Mouse (Mus musculus) embryonic facial prominence, embryonic 14.5 days (tissue): Measurements from ENCODE around the gene Tango6. TPM values are rescaled to one million over a fixed set of nuclear protein-coding genes. Genes with fewer than 3 reads are reported as not detected.

Source experiments
- ATAC-seq: fragments of 200-750 bp; cut with Nextera tagmentation; 2 replicates; pipeline ENCODE4 v1.8.0; 2017; ENCODE audit warnings: low read depth, moderate number of reproducible peaks, moderate TSS enrichment
- DNase-seq: peaks from one replicate; pipeline ENCODE4 v3.0.0-alpha.2; 2015; ENCODE audit warnings: low spot score
- H3K27ac ChIP-seq: fragments of 300-500 bp; sonication (generic); replicated peaks from 2 replicates; pipeline ENCODE4 v1.5.1; 2014; ENCODE audit warnings: low read depth, mild to moderate bottlenecking, low read length, moderate library complexity
- H3K27me3 ChIP-seq: fragments of 300-500 bp; sonication (generic); replicated peaks from 2 replicates; pipeline ENCODE4 v1.6.1; 2014; ENCODE audit warnings: low read length; ENCODE audit not compliant: control insufficient read depth, insufficient read depth
- H3K36me3 ChIP-seq: fragments of 300-500 bp; sonication (generic); 2 replicates; pipeline ENCODE4 v1.6.1; 2014; ENCODE audit warnings: low read length, mixed read lengths; ENCODE audit not compliant: control insufficient read depth, insufficient read depth
- H3K4me1 ChIP-seq: fragments of 300-500 bp; sonication (generic); 2 replicates; pipeline ENCODE4 v1.6.1; 2014; ENCODE audit warnings: antibody characterized with exemption, low read length; ENCODE audit not compliant: control insufficient read depth, insufficient read depth
- H3K4me2 ChIP-seq: fragments of 300-500 bp; sonication (generic); 2 replicates; pipeline ENCODE4 v1.6.1; 2014; ENCODE audit warnings: low read depth, mild to moderate bottlenecking, low read length, moderate library complexity, mixed read lengths
- H3K4me3 ChIP-seq: fragments of 300-500 bp; sonication (generic); 2 replicates; pipeline ENCODE4 v1.5.1; 2014; ENCODE audit warnings: low read depth, mild to moderate bottlenecking, low read length
- H3K9ac ChIP-seq: fragments of 300-500 bp; sonication (generic); 2 replicates; pipeline ENCODE4 v1.6.1; 2014; ENCODE audit warnings: low read depth, mild to moderate bottlenecking, low read length, moderate library complexity, mixed read lengths
- H3K9me3 ChIP-seq: fragments of 300-500 bp; sonication (generic); 2 replicates; pipeline ENCODE4 v1.6.1; 2016; ENCODE audit warnings: low read length; ENCODE audit not compliant: control insufficient read depth
- WGBS: fragments of 180-500 bp; shearing (Covaris S2); extraction: QIAGEN DNeasy Blood & Tissue Kit; methylation state at CpG from one replicate; pipeline ENCODE4 v1.1.7; 2014; 5-methylcytosine and 5-hydroxymethylcytosine counted together
- polyA plus RNA-seq: library from polyadenylated mRNA; unstranded; fragments of >200 nt; fragmentation: Nextera tagmentation; extraction: Ambion mirVana; gene quantifications from 2 replicates; pipeline ENCODE4 v1.2.1, GENCODE M21; 2014

Gene Tango6
- polyA plus RNA-seq, 1 experiment from 2014 or later: 6.1 TPM

- ATAC-seq: peak; percentile 92
- 21% methylated on average over 9 of the region's 9 CpGs for WGBS
- peaks cover 10% of the 10 kb centered on the region; the same call in 1 of the 2 replicates for H3K4me1 ChIP-seq
- no peaks in the 10 kb centered on the region for H3K27me3 ChIP-seq
- H3K4me2 ChIP-seq: no peak overlapping the region; the same call in 1 of the 2 replicates
- peak overlapping the region; percentile 66 for H3K27ac ChIP-seq
- H3K4me3 ChIP-seq: no peak overlapping the region
- peaks cover 14% of the 10 kb centered on the region for H3K36me3 ChIP-seq
- no peak overlapping the region for H3K9ac ChIP-seq
- H3K9me3 ChIP-seq: no peaks in the 10 kb centered on the region
- DNase-seq: peak; percentile 89
Observed at GRCm38 (mm10) chr8:106704901-106705321, 22.0 kb downstream of the Tango6 start.

DNA sequence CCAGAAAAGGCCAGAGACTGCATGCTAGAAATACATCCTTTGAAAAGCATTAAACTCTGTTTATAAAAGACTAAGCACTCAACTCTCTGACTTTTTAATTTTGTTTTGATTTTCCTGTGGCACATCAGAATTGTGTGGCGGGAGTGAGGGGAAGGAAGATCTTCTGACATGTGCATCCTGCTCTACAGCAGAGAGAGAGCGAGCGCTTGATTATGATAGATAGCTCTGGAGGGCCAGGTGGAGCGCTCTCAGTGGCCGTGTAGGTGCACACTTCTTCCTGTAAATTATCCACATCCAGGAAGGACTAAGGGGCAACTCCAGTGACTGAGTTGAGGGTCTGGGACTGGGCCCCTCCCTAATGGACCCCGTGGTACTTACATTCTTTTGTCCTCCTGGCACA is 23.3 kb downstream of the Tango6 start:
- 82% methylated on average over 6 of the region's 6 CpGs for WGBS
- Histone ChIP-seq H3K9ac (no peak overlapping the region), H3K4me1 (peaks cover 10% of the 10 kb centered on the region; the same call in 1 of the 2 replicates), H3K27ac (no peak overlapping the region), H3K9me3 (no peaks in the 10 kb centered on the region), H3K36me3 (peaks cover 2% of the 10 kb centered on the region; the same call in 1 of the 2 replicates), H3K4me3 (no peak overlapping the region), H3K27me3 (no peaks in the 10 kb centered on the region), H3K4me2 (no peak overlapping the region)
- no peak for ATAC-seq
- no peak for DNase-seq

GRCm38 (mm10) chr8:106710002-106710401 is 27.1 kb downstream of the Tango6 start:
- ATAC-seq: no peak
- no peak overlapping the region for H3K9ac ChIP-seq
- no peaks in the 10 kb centered on the region for H3K9me3 ChIP-seq
- H3K4me3 ChIP-seq: no peak overlapping the region
- no peak overlapping the region for H3K4me2 ChIP-seq
- peaks cover 9% of the 10 kb centered on the region for H3K4me1 ChIP-seq
- DNase-seq: no peak
- no peak overlapping the region for H3K27ac ChIP-seq
- H3K27me3 ChIP-seq: no peaks in the 10 kb centered on the region
- no peaks in the 10 kb centered on the region for H3K36me3 ChIP-seq
- WGBS: 91% methylated on average over 2 of the region's 2 CpGs

DNA sequence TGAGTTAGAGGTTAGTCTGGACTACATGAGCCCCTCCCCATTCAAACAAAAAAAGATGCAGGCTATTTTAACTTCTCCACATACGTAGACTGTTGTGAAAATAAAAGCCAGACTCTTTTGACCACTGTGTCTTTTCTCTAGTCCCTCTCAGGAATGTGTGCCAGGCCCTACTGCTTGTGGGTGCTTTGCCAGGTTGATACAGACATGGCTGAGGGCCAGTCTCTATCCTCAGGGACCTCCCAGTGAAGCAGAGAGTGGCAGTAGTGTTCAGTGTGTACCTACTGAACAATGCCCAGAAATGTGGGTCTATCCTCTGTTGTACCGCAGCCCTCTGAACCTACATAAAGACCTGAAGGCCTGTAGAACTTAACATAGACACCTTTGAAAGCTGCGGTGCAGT is 29.6 kb downstream of the Tango6 start:
- ATAC-seq (no peak), DNase-seq (no peak)
- H3K4me1 ChIP-seq: peaks cover 3% of the 10 kb centered on the region; the same call in 1 of the 2 replicates
- H3K27me3 ChIP-seq: no peaks in the 10 kb centered on the region
- H3K4me3 ChIP-seq: no peak overlapping the region
- no peaks in the 10 kb centered on the region for H3K9me3 ChIP-seq
- H3K9ac ChIP-seq: no peak overlapping the region
- no peak overlapping the region for H3K4me2 ChIP-seq
- no peak overlapping the region for H3K27ac ChIP-seq
- 0 out of 2 replicates have a peak, but pooled peaks cover 4% of the 10 kb centered on the region for H3K36me3 ChIP-seq
- 84% methylated on average over 3 of the region's 3 CpGs for WGBS

GRCm38 (mm10) chr8:106714297-106714696 is 31.4 kb downstream of the Tango6 start:
- H3K27me3 ChIP-seq: no peaks in the 10 kb centered on the region
- H3K4me1 ChIP-seq: peaks cover 7% of the 10 kb centered on the region; the same call in 1 of the 2 replicates
- peak overlapping the region; percentile 8; the same call in 1 of the 2 replicates for H3K9ac ChIP-seq
- H3K27ac ChIP-seq: no peak overlapping the region
- H3K36me3 ChIP-seq: 0 out of 2 replicates have a peak, but pooled peaks cover 4% of the 10 kb centered on the region
- H3K9me3 ChIP-seq: no peaks in the 10 kb centered on the region
- no peak for DNase-seq
- H3K4me2 ChIP-seq: no peak overlapping the region
- no peak for ATAC-seq
- WGBS: 56% methylated on average over 4 of the region's 4 CpGs
- no peak overlapping the region for H3K4me3 ChIP-seq

- peak overlapping the region; percentile 45 for H3K4me2 ChIP-seq
- 0 out of 2 replicates have a peak, but pooled peaks cover 7% of the 10 kb centered on the region for H3K36me3 ChIP-seq
- H3K4me3 ChIP-seq: peak overlapping the region; percentile 4
- DNase-seq (peak; percentile 92), ATAC-seq (peak; percentile 89)
- peaks cover 7% of the 10 kb centered on the region; the same call in 1 of the 2 replicates for H3K4me1 ChIP-seq
- no peaks in the 10 kb centered on the region for H3K27me3 ChIP-seq
- peak overlapping the region; percentile 2; the same call in 1 of the 2 replicates for H3K9ac ChIP-seq
- H3K27ac ChIP-seq: 0 out of 2 replicates have a peak overlapping the region, but pooled peaks have one; percentile 6
- WGBS: 15% methylated on average over 16 of the region's 17 CpGs
- no peaks in the 10 kb centered on the region for H3K9me3 ChIP-seq
Observed at GRCm38 (mm10) chr8:106718091-106718500, 35.2 kb downstream of the Tango6 start.

GRCm38 (mm10) chr8:106720921-106721320 is 38.1 kb downstream of the Tango6 start:
- Histone ChIP-seq H3K4me1 (0 out of 2 replicates have a peak, but pooled peaks cover 3% of the 10 kb centered on the region), H3K4me2 (no peak overlapping the region), H3K27ac (peak overlapping the region; percentile 39), H3K4me3 (no peak overlapping the region), H3K9me3 (no peaks in the 10 kb centered on the region), H3K9ac (no peak overlapping the region), H3K36me3 (peaks cover 11% of the 10 kb centered on the region), H3K27me3 (no peaks in the 10 kb centered on the region)
- ATAC-seq (peak; percentile 55; the same call in 1 of the 2 replicates), DNase-seq (peak; percentile 61)
- WGBS: 52% methylated on average over 8 of the region's 8 CpGs

DNA sequence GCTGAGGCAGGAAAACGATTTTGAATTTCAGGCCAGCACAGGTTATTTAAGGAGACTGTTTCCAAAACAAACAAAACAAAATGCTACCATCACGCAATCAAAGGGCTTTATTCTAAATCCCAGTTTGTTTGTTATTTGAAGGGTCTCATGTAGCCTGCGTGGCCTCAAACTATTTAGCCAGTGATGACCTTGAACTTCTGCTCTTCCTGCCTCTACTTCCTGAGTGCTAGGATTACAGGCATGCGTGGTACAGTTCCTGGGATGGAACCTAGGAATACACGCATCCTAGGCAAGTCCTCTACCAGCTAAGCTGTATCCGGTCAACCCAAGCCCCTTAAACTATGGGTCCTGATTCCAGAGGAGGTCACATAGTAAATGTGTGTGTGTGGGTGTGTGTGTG is 39.6 kb downstream of the Tango6 start:
- Histone ChIP-seq H3K27me3 (no peaks in the 10 kb centered on the region), H3K9me3 (no peaks in the 10 kb centered on the region), H3K4me1 (0 out of 2 replicates have a peak, but pooled peaks cover 3% of the 10 kb centered on the region), H3K4me3 (no peak overlapping the region), H3K36me3 (peaks cover 13% of the 10 kb centered on the region), H3K27ac (no peak overlapping the region), H3K9ac (no peak overlapping the region), H3K4me2 (no peak overlapping the region)
- no peak for ATAC-seq
- no peak for DNase-seq
- 57% methylated on average over 6 of the region's 6 CpGs for WGBS

GRCm38 (mm10) chr8:106723921-106724320 is 41.1 kb downstream of the Tango6 start:
- ATAC-seq (no peak), DNase-seq (no peak)
- no peak overlapping the region for H3K4me2 ChIP-seq
- no peak overlapping the region for H3K9ac ChIP-seq
- H3K4me1 ChIP-seq: no peaks in the 10 kb centered on the region
- peaks cover 13% of the 10 kb centered on the region for H3K36me3 ChIP-seq
- no peak overlapping the region for H3K27ac ChIP-seq
- H3K27me3 ChIP-seq: no peaks in the 10 kb centered on the region
- WGBS: 17% methylated on average over 2 of the region's 2 CpGs
- no peaks in the 10 kb centered on the region for H3K9me3 ChIP-seq
- H3K4me3 ChIP-seq: no peak overlapping the region
